Mouse (Mus musculus) liver, embryonic 12.5 days (tissue): ENCODE measurements at regions not wholly inside any gene's neighbourhood (a gene's known extent, or its start where the extent isn't known, plus 50 kb on each side); places are given as distances from the start of the nearest gene placed in this dataset.

Experiments used
- ATAC-seq: fragments of 200-750 bp; cut with Nextera tagmentation; 2 replicates; pipeline ENCODE4 v1.8.0; 2017; ENCODE audit warnings: moderate number of reproducible peaks, mild to moderate bottlenecking, moderate library complexity
- H3K27ac ChIP-seq: fragments of 300-500 bp; sonication (generic); 2 replicates; pipeline ENCODE4 v1.5.1; 2016; ENCODE audit warnings: mild to moderate bottlenecking
- H3K27me3 ChIP-seq: fragments of 300-500 bp; sonication (generic); replicated peaks from 2 replicates; pipeline ENCODE4 v1.6.1; 2016; ENCODE audit warnings: mild to moderate bottlenecking, moderate library complexity
- H3K36me3 ChIP-seq: fragments of 300-500 bp; sonication (generic); 2 replicates; pipeline ENCODE4 v1.6.1; 2016; ENCODE audit warnings: mild to moderate bottlenecking, moderate library complexity
- H3K4me1 ChIP-seq: fragments of 300-500 bp; sonication (generic); 2 replicates; pipeline ENCODE4 v1.6.1; 2016
- H3K4me2 ChIP-seq: fragments of 300-500 bp; sonication (generic); 2 replicates; pipeline ENCODE4 v1.6.1; 2016; ENCODE audit warnings: mild to moderate bottlenecking, moderate library complexity
- H3K4me3 ChIP-seq: fragments of 300-500 bp; sonication (generic); 2 replicates; pipeline ENCODE4 v1.5.1; 2016; ENCODE audit warnings: mild to moderate bottlenecking, moderate library complexity
- H3K9ac ChIP-seq: fragments of 300-500 bp; sonication (generic); 2 replicates; pipeline ENCODE4 v1.6.1; 2016; ENCODE audit warnings: mild to moderate bottlenecking, moderate library complexity
- H3K9me3 ChIP-seq: fragments of 300-500 bp; sonication (generic); replicated peaks from 2 replicates; pipeline ENCODE4 v1.6.1; 2016; ENCODE audit warnings: mild to moderate bottlenecking, moderate library complexity
- WGBS: fragments of 180-500 bp; shearing (Covaris S2); methylation state at CpG from one replicate; pipeline ENCODE4 v1.1.7; 2016; ENCODE audit not compliant: insufficient replicate concordance; 5-methylcytosine and 5-hydroxymethylcytosine counted together

DNA sequence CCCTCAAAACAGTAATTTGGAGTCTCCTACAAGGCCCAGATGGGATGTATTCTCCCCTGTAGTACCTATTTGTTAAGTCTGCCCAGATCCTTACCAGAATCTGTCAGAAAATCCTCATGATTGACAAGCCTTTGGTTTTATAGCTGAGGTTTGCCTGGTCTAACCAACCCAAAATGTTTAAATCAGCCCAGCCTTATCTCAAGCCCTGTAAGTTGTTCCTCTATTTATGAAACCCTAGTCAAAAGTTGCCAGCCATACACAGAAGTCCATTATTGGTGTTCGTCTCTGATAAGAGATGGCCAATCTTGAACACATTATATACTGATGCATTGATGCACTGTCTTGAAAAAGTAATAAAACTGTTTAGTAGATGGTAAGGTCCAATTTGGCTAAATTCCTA lies 239.9 kb upstream of the Hnrnpa3 start:
- no peaks in the 10 kb centered on the region for H3K27me3 ChIP-seq
- no peaks in the 10 kb centered on the region for H3K4me1 ChIP-seq
- H3K9me3 ChIP-seq, result no peaks in the 10 kb centered on the region
- H3K4me2 ChIP-seq, result no peak overlapping the region
- no peak overlapping the region for H3K27ac ChIP-seq
- no peaks in the 10 kb centered on the region for H3K36me3 ChIP-seq
- 67% methylated on average over 1 of the region's 1 CpGs for WGBS
- no peak overlapping the region for H3K4me3 ChIP-seq
- H3K9ac ChIP-seq, result no peak overlapping the region
- no peak for ATAC-seq

DNA sequence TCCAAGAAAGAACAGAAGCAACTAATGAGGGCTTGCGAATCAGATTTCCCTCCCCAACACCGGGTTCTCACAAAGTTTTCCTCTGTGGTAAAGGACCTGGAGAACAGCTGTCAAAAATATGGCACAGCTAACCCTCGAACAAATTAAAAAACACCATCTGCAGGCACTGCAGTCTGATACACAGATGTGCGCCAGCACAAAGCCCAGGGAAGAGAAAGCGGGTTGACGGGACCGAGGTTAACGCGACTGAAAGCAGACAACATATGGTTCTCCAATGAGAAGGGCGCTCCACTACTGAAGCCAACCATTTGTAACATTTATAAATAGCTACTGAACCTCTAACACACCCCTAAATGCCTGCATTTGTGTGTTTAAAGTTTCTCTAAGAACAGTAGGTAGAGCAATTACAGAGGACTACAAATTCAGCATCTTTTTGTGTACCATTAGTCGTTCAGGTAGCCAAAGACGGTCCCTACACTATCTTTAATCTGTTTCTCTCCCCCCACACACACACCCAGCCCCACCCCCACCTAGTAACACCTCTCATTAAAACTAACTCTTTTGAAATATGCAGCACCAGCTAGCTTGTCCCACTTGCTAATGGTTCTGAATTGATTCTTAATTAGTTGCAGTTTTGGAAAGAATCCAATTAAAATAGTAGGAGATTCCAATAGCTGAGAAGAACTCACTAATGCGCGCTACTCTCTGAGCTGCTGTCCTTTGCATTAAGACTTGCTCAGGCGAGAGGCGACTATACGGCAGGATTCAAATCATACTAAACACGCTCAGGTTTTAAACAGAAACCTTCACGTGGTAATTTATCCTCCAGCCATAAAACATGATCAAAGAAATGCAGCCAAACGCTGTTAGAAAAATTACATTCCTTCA lies 236.0 kb upstream of the Hnrnpa3 start:
- no peaks in the 10 kb centered on the region for H3K4me1 ChIP-seq
- no peaks in the 10 kb centered on the region for H3K27me3 ChIP-seq
- no peaks in the 10 kb centered on the region for H3K9me3 ChIP-seq
- no peaks in the 10 kb centered on the region for H3K36me3 ChIP-seq
- ATAC-seq, result no peak
- no peak overlapping the region for H3K4me2 ChIP-seq
- 74% methylated on average over 20 of the region's 20 CpGs for WGBS
- no peak overlapping the region for H3K27ac ChIP-seq
- no peak overlapping the region for H3K4me3 ChIP-seq
- H3K9ac ChIP-seq, result no peak overlapping the region

DNA sequence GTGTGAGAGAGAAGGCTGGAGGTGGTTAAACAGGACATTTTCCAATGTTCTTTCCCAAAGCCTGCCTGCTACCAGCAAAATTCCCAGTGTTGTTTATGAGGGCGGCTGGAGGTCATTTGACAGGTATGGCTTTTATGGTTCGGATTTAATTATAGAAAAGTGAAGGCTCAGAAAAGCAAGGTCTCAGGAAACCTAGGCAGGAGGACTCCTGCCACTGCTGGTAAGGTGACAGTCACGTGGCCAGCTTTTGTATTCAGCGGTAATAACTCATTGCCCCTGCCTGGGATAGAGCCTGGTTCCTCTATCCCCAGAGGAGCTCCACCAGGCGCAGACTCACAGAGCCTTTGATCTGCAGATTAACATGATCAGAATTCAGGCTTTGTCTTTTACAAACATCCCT lies 235.2 kb upstream of the Hnrnpa3 start:
- Histone ChIP-seq H3K9ac (no peak overlapping the region), H3K9me3 (no peaks in the 10 kb centered on the region), H3K27me3 (no peaks in the 10 kb centered on the region), H3K27ac (no peak overlapping the region), H3K4me1 (no peaks in the 10 kb centered on the region), H3K36me3 (no peaks in the 10 kb centered on the region), H3K4me3 (no peak overlapping the region), H3K4me2 (no peak overlapping the region)
- no peak for ATAC-seq
- WGBS, result 34% methylated on average over 5 of the region's 5 CpGs

DNA sequence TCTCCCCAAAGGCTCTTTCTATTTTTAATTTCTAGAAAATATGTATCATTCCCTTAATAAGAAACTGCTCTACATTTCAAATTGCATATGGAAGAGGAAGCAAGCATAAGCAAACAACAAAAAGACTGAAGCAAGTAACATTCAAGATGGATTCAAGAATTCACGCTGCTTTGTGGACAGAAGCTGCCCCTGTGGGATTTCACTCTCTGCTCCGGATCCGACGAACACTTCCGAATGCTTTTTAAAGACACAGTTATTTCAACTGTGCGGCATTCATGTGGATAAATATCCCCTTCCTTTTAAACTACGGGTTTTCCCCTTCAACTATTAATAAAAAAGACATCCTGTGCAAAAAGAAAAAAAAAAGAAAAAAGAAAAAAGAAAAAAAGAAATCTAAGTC lies 234.7 kb upstream of the Hnrnpa3 start:
- H3K4me2 ChIP-seq, result no peak overlapping the region

DNA sequence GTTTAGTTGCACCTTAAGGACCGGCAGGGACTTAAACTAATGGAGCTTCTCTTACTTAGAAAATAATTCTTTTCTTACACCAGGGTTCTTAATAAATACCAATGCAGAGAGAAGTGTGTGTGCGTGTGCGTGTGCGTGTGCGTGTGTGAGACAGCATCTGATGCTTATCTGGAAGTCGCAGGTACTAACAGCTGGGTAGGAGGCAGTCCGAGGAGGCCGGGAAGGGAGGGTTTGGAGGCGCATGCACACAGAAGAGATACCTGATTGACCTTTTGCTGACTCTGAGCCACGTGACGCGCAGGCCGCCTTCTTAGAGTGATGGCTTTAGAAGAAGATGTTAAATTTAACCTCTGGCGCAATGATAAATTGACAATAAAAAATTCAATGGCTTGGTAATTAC lies 234.2 kb upstream of the Hnrnpa3 start:
- Histone ChIP-seq H3K4me3 (no peak overlapping the region), H3K27ac (no peak overlapping the region), H3K36me3 (no peaks in the 10 kb centered on the region), H3K4me1 (no peaks in the 10 kb centered on the region), H3K9ac (no peak overlapping the region), H3K9me3 (no peaks in the 10 kb centered on the region), H3K4me2 (no peak overlapping the region), H3K27me3 (no peaks in the 10 kb centered on the region)
- 71% methylated on average over 14 of the region's 14 CpGs for WGBS
- ATAC-seq, result no peak

More for the DNA sequence above, 234.7 kb upstream of the Hnrnpa3 start:
- no peak overlapping the region for H3K9ac ChIP-seq
- no peak overlapping the region for H3K4me3 ChIP-seq
- H3K9me3 ChIP-seq, result no peaks in the 10 kb centered on the region
- no peaks in the 10 kb centered on the region for H3K36me3 ChIP-seq
- ATAC-seq, result no peak
- no peak overlapping the region for H3K27ac ChIP-seq
- H3K27me3 ChIP-seq, result no peaks in the 10 kb centered on the region
- WGBS, result 67% methylated on average over 7 of the region's 7 CpGs
- no peaks in the 10 kb centered on the region for H3K4me1 ChIP-seq

DNA sequence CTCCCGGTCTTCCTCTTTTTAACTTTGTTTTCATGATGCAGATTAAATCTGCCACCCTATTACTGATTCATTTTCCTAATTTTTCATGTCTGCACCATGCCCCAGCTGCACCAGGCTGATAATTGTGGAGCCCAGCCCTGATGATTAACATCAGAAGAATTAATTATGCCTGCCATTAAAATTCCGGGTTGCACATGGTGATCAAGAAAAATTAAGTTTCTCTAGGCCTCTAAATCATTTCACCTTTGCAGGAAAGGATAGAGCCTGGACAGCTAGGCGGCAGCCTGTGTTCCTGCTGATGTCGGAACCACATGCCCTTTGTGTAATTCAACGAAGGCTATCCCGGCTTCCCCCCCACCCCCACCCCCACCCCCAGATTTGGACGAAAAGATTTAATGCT lies 233.7 kb upstream of the Hnrnpa3 start:
- H3K9me3 ChIP-seq, result no peaks in the 10 kb centered on the region
- H3K4me3 ChIP-seq, result no peak overlapping the region
- ATAC-seq, result no peak
- H3K4me1 ChIP-seq, result no peaks in the 10 kb centered on the region
- H3K4me2 ChIP-seq, result no peak overlapping the region
- no peak overlapping the region for H3K9ac ChIP-seq
- H3K27me3 ChIP-seq, result no peaks in the 10 kb centered on the region
- 56% methylated on average over 7 of the region's 7 CpGs for WGBS
- H3K36me3 ChIP-seq, result no peaks in the 10 kb centered on the region
- no peak overlapping the region for H3K27ac ChIP-seq

DNA sequence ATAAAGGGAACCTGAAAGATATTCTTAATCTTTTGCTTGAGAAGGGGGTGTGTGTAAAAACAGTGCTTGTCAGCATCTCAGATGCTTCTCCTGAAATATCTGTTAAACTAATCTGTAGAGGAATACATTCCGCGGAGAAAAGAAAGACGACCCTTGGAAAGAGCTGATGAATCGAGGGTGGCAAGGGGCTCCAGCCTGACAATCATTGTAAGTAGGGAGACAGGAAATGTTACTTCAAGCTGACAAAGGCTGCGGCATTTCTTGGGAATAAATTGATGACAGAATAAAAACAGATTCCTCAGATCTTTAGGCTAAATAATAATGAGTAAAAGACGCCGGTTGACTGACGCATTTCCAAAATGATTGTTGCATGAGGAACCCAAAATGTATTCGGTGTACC lies 233.3 kb upstream of the Hnrnpa3 start:
- no peak overlapping the region for H3K4me2 ChIP-seq
- WGBS, result 67% methylated on average over 9 of the region's 9 CpGs
- no peaks in the 10 kb centered on the region for H3K36me3 ChIP-seq
- no peak overlapping the region for H3K27ac ChIP-seq
- no peak overlapping the region for H3K9ac ChIP-seq
- no peak overlapping the region for H3K4me3 ChIP-seq
- H3K27me3 ChIP-seq, result no peaks in the 10 kb centered on the region
- no peaks in the 10 kb centered on the region for H3K9me3 ChIP-seq
- no peaks in the 10 kb centered on the region for H3K4me1 ChIP-seq
- no peak for ATAC-seq

DNA sequence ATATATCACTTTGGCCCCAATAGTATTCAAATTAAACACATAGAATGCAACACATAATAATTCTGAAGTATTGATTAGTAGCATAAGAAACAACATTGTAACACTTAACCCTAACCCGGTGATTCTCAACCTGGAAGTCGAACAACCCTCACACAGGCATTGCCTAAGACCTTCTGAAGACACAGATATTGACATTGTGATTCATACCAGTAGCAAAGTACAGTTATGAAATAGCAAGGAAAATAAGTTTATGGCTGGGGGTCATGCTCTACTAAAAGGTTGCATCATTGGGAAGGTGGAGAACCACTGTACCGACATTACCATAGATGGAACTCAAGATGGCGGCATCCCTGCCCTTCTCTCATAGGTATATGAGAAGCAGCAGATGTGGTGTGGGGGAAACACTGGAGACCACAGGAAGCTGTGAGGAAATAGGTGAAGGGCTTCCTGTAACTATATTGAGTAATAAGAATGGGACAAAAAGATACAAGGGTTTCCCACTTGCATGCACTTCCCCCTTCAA lies 231.1 kb upstream of the Hnrnpa3 start:
- Histone ChIP-seq H3K27ac (no peak overlapping the region), H3K4me2 (no peak overlapping the region), H3K36me3 (no peaks in the 10 kb centered on the region), H3K27me3 (no peaks in the 10 kb centered on the region), H3K9me3 (no peaks in the 10 kb centered on the region), H3K4me3 (no peak overlapping the region), H3K4me1 (no peaks in the 10 kb centered on the region), H3K9ac (no peak overlapping the region)
- ATAC-seq, result no peak
- WGBS, result 76% methylated on average over 4 of the region's 4 CpGs

DNA sequence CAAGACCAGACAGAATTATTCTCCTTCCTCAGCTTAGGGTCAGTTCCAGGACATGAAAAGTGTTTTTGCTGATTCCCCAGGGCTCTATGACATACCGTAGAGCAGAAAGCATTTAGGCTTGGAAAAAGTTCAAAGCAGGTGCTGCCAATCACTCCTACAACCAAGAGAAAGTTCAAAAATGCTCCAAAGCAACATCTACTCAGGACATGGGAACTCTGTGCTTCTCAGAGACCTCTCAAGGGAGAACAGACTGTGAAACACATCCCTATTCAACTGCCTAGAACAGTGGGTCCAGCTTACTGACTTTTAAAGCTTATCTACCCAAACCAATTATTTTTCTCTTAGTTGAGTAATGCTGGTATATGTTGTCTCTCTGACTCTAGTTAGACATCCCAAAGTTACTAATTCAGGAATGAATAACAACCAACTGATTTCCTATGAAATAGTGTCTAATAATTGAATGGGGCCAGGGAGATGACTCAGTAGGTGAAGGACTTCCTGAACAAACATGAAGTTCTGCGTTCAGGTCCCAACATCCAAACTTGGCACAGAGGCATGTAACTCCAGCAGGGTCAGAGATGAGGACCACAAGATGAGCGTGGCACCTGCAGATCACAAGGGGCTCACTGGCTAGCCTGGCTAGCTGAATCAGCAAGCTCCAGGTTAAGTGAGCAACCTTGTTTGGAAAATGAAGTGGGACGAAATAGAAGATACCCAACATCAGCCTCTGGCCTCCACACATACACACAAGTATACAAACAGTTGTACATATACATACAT lies 228.7 kb upstream of the Hnrnpa3 start:
- ATAC-seq, result no peak
- WGBS, result 48% methylated on average over 4 of the region's 4 CpGs

DNA sequence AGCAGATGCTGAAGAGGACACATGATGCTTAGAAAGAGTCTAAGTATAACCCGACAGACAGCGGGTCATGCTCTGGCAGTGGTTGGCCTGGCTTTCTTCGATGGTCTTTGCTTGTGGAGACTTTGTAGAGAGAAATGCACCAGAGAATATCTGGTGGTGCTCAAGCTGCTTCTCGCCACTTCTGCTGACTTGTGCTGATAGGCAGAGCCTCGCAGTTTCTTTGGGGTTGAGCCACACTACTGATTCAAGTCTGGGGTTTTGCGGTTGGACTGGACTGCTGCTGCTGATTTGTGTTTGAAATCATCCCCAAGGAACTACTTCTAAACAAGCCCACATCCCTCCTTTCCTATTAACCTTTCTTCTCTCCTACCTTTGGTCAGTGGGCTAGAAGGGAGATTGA lies 227.1 kb upstream of the Hnrnpa3 start:
- no peaks in the 10 kb centered on the region for H3K27me3 ChIP-seq
- H3K27ac ChIP-seq, result no peak overlapping the region
- no peak overlapping the region for H3K4me2 ChIP-seq
- H3K9me3 ChIP-seq, result no peaks in the 10 kb centered on the region
- no peaks in the 10 kb centered on the region for H3K4me1 ChIP-seq
- H3K9ac ChIP-seq, result no peak overlapping the region
- ATAC-seq, result no peak
- H3K36me3 ChIP-seq, result no peaks in the 10 kb centered on the region
- no peak overlapping the region for H3K4me3 ChIP-seq
- 57% methylated on average over 6 of the region's 6 CpGs for WGBS

More for the DNA sequence above, 228.7 kb upstream of the Hnrnpa3 start:
- Histone ChIP-seq H3K36me3 (no peaks in the 10 kb centered on the region), H3K9ac (no peak overlapping the region), H3K4me1 (no peaks in the 10 kb centered on the region), H3K27me3 (no peaks in the 10 kb centered on the region), H3K9me3 (no peaks in the 10 kb centered on the region), H3K4me3 (no peak overlapping the region), H3K4me2 (no peak overlapping the region), H3K27ac (no peak overlapping the region)

DNA sequence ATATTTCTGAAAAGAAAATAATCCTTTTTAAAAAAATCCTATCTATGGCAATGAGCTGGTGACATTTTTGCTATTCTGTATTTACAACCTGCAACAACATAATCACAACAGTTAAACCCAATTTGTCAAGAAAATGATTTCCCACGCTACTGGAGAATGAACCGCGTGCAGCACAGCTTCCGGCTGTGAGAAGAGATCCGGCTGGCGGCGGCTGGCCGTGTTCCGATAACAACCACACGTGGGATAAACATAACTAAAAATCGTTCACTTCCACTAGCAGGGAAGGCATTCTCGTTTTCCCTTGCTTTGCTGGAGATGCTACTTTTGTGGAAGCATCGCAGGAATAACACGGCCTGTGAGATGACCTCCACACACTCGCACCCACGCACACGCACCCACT lies 224.5 kb upstream of the Hnrnpa3 start:
- no peak for ATAC-seq

DNA sequence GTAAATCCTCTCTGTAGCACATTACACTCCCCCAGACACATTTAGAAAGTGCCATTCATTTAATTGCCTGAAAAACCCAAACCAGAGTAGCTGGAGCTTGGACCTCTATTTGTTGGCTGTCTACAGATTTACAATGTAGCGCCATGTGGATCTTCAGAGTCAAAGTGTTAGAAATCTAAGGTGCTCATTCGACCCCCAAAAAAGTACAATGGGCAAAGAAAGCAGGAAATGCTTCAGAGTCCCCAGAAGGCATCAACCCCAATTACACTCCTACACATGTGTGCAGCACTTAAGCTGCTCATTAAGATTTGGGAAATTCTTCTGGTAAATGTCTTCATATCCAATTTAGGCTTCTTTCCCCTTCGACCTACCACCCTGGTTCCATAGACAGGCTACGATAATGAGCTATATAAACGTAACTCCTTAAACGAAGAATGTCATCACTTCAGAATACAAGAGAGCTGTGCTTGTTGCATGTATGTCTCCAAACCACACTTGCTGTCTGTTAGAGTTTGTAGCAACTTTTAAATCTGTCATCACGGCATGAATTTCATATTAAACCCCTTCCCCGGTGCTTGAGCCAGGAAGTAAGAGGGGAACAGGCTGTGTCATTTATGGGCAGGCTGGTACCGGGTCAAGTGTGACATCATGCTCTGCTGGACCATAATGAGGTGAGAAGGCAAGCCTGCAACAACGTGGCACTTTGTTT lies 219.4 kb upstream of the Hnrnpa3 start:
- no peak for ATAC-seq

More for the DNA sequence above, 224.5 kb upstream of the Hnrnpa3 start:
- Histone ChIP-seq H3K9ac (no peak overlapping the region), H3K4me3 (no peak overlapping the region), H3K27ac (no peak overlapping the region), H3K36me3 (no peaks in the 10 kb centered on the region), H3K4me1 (no peaks in the 10 kb centered on the region), H3K27me3 (no peaks in the 10 kb centered on the region), H3K4me2 (no peak overlapping the region), H3K9me3 (no peaks in the 10 kb centered on the region)
- WGBS, result 80% methylated on average over 17 of the region's 17 CpGs

More for the DNA sequence above, 219.4 kb upstream of the Hnrnpa3 start:
- WGBS, result 64% methylated on average over 10 of the region's 10 CpGs
- Histone ChIP-seq H3K27ac (no peak overlapping the region), H3K4me1 (no peaks in the 10 kb centered on the region), H3K27me3 (no peaks in the 10 kb centered on the region), H3K4me3 (no peak overlapping the region), H3K9me3 (no peaks in the 10 kb centered on the region), H3K36me3 (no peaks in the 10 kb centered on the region), H3K9ac (no peak overlapping the region), H3K4me2 (no peak overlapping the region)
